Mouse (Mus musculus): ENCODE results near the gene Plscr2. TPM values are rescaled to one million over a fixed set of nuclear protein-coding genes. Genes with fewer than 3 reads are reported as not detected.

Plscr2 gene
- not detected for total RNA-seq (2023)

GRCm38 (mm10) chr9:92275486-92276207, at the start of gene Plscr2:
Gene Plscr2 (plus strand): TSS chr9:92275602.

GRCm38 (mm10) chr9:92249447-92249852, 26.0 kb upstream of the Plscr2 start, which contains the start of gene Plscr1:
Gene Plscr1 (plus strand): TSS chr9:92249750.

GRCm38 (mm10) chr9:92309077-92309476, 33.7 kb downstream of the Plscr2 start, which contains the start of gene 1700057G04Rik:
Gene 1700057G04Rik (plus strand): TSS chr9:92309377.

Other genes starting within 250 kb of the Plscr2 start
- not detected for gene Plscr5, start 82.7 kb upstream of the Plscr2 start, total RNA-seq (2023)
- 10 to 100 TPM; 10.2 to 13.1 TPM for gene Plscr1, start 25.9 kb upstream of the Plscr2 start, total RNA-seq (2023)
- gene 1700057G04Rik, start 33.8 kb downstream of the Plscr2 start, total RNA-seq (2023) = not detected
- gene Plscr4, start 181.8 kb downstream of the Plscr2 start, total RNA-seq (2023) = under 1 TPM; 0.26 to 0.27 TPM